Mouse (Mus musculus) left cerebral cortex, adult 9 months (tissue): ENCODE measurements around the gene Bak1.

Source experiments
- DNase-seq, 2 experiments: peaks; one replicate each; pipeline ENCODE4 v3.0.0; 2022; ENCODE audit warnings: low spot score in 2 of 2

Bak1 gene

DNA sequence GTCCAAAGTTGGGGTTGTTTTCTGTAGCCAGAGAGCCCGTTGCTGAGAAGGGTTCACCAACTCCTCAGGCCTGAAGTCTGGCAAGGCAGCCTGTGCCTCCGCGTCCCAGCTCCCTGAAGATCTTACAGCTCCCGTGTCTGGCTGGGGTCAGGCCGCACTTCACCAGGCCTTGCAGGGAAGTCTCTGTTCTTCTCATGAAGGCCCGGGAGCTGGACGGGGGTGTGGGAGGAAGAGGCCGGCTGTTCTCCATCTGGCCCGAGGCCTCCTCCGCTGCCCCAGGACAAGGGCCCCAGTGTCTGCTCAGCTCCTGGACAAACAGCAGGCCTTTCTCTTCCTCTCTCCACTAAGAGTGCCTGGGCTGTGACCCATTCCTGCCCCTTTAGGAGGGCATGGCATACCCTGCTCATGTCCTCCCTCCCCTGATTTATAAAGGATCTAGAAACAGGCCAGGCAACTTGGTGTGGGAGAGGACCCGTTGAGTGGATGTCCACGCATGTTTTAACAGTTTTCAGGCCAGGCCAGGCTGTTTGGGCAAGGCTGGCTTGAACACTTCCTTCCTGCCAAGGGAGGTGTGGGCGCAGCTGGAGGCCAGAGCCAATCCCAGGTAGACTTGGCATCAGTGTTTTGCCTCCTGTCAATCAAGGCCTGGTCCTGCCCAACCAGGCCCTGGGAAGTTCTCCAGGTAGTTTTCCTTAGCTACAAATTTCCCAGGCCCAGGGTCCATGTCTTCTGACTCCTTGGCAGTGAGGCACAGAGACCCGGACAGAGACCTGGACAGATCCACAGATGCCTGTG lies 19.8 kb upstream of the Bak1 start:
- no peak for DNase-seq

DNA sequence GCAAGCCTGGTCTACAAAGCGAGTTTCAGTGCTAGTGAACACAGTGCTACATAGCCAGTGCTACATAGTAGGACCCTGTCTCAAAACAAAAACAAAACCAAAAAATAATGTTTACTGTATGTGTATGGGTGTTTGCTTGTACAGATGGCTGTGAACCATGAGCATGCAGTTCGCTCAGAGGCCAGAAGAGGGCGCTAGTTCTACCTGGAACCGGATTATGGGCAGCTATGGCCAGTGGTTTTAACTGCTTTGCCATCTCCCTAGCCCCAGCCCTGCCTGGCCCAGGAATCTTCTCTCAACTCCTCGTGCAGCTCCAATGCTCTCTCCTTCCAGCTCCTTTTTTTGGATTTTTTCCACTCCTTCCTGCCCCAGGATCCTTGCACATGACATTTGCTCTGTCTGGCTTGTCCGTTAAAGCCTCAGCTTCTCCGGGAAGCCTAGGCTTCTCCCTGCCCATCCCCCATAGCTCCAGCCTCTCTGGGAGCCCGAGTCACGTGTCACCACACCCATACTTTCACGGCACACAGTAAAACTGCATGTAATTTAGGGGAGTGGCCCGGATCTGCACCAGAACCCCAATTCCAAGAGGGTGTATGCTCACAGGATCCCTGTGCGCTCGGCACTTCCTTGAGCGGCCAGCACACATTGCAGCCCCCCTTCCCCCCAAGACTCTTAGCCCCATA lies 19.1 kb upstream of the Bak1 start:
- DNase-seq: no peak

DNA sequence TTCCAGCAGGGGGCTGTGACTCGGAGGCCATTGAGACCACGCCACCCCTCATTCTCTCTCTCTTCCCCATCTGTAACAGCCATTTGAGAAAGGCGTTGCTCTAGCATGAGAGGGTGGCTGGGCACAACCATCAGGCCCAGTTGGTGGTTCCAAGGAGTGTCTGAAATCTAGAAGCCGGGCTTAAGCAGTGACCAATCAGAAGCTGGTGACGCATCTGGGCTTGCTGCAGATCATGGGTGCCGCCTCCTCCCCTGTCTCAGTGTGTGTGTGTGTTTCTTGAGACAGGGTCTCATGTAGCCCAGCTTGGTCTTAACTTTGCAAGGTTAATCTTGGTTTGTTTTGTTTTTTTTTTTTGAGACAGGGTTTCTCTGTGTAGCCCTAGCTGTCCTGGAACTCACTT lies 16.4 kb upstream of the Bak1 start:
- DNase-seq: no peak

DNA sequence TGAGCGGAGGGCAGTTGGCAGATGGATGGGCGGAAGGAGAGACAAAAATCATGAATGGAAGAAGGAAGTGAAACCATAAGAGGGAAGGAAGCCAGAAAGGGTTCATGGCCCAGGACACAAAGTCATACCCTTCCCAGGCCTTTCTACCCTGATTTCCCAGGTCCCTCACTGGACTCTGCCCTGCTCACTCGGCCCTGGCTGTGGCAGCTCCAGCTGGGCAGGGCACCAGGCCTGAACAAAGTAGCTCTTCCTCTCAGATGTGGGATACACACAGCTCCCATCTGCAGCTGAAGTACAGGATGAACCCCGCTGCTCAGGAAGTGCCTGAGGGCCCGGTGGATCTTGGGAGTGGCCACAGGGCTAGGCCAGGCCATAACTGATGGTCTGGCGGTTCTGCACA lies 14.0 kb upstream of the Bak1 start:
- no peak for DNase-seq

DNA sequence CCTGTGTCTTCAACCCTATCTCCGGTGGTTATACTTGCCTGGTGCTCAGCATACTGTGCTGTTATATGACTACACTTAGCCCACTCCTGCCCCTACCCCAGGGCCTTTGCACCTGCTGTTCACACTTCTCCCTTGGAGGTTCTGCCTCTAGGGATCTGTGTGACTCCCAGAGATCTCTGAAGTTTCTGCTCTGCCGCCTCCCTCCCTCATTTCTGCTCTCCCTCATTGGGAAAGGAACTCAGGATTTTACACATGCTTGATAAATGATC lies 12.9 kb upstream of the Bak1 start:
- DNase-seq: no peak

DNA sequence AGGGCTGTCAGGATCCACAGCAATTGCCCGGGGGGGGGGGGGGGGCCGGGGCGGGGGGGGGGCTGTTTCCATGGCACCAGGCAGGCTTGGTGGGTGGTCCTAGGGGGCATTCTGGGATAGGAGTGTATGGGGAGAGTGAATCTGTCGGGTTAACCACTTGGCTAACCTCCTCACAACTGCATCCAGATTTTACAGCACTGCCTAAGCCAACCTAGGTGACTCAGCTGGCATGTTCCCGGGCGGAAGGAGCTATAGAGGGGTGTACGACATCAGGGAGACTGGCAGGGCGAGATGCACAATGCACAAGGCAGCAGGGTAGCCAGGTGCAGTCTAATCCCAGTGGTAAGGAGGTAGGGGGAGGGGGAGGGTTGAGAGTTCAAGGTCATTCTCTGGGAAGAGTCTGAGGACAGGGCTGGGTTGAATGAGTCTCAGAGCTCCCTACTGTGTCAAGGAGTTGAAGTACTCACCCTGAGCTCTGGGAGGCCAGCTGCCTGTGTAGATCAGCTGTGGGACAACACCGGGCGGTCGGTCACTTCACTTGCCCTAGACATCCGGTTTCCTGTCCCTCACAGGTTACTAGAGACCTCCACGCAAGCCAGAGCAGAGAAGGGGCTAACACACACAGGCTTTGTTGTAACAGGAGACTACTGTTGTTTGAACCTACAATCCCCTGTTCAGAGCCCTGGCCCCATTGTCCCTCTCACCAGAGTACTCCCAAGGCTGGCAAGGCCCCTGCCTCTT lies 12.4 kb upstream of the Bak1 start:
- no peak for DNase-seq

DNA sequence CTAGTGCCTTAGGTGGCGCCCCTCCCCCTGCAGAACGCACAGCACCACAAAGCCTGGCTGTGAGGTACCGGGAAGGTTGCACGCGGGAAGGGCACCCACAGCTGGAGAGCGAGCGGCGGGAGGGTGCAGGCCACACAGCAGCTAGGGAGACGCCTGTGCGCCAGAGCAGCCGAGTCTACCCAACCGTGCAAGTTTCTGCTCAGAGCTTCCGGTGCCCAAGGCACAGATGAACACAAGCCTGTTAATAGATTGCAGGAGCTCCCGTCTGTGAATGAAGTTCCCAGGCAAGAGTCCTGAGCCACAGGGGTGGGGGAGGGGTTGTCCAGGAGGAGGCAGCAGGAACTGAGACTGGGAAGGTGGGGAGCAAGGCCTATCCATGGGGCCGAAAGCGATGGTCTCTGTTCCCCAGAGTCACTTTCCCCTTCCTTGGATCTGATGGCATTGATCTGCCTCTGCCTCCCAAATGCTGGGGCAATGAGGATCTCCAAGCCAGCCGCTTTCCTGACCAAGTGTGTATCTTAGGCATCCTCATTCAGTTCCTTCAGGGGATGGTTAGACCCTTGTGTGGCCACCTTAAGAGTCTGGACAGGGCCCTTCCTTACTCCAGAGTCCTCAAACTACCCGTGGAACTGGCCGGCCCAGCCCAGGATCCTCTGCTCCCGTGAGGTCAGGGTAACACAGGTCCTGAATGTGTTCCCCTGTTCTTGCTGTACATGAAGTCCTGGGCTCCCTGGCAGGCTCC lies 11.7 kb upstream of the Bak1 start:
- no peak for DNase-seq

DNA sequence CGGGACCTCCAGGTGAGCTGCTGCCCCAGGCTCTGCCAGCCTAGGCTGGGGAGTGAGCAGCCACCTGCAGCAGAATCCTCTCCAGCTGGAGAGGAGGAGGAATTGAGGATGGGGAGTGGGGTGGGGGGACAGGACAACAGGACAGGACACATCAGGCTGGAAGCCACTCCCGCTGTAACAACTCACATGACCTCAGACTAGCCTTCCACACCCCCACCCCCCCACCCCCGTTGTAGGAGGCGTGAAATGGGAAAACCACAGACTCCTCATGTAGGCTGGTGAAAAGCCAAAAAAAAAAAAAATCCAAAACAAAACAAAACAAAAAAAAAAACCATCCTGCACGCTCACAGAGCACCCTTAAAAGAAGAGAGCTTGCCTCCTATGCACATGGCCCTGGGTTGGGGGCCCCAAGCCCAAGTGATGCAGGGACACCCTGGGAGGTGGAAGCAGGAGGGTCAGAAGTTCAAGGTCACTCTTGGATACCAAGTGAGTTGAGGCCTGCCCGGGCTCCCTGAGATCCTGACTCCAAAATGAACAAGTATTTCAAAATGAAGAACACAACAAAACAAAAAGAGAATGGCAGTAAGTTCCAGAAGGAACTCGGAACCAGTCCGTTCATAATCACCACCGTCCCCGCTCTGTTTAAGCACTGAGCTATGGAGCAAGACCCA lies 10.8 kb upstream of the Bak1 start:
- DNase-seq: no peak

DNA sequence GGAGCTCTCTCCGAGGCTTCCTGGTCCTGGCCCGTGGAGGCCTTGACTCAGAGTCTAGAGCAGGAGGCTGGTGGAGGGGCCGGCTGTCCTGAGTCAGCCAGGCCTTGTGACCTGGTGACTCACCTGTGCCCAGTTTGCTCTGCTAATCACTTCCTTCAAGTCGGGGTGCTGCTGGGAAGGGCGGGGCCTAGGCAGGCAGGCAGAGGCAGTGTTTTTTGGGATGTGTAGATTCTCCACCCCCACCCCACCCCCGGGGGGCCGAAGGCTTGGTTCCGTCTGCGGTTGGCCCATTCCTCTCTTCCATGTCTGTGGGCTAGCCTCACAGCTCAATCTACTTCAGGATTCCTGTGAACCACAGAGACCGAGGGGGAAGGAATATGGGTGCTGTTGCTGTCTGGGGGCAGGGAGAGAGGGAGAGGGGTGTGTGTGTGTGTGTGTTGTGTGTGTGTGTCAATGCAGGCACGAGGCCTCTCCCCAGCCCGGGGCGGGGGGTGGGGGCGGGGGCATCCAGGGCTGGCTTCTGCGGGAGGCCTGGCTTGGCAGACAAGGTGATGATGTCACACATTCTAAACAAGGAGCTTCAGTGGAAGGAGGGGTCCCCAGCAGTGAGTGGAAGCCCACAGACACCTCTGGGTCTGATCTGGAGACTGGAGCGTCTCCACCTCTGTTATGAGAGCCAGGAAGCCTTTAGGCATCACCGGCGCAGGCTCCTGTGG lies 9.7 kb upstream of the Bak1 start:
- DNase-seq: no peak

DNA sequence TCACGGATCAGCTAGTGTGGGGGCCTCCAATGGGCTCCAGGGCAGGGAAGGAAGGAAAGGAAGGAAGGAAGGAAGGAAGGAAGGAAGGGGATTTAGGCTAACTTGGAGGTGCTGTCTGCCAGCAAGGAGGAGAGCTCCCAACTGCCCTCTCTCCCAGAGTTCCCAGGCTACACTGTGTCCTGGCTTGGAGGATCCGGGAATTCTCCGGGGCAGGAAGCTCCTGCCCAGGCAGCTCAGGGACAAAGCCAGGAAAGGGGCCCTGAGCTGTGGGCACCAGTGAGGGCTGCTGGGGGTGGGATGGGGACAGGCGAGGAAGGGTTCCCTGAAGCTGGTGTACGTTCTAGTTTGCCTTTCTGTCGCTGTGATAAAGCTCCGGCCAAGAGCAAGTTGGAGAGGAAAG lies 7.7 kb upstream of the Bak1 start:
- DNase-seq: no peak

DNA sequence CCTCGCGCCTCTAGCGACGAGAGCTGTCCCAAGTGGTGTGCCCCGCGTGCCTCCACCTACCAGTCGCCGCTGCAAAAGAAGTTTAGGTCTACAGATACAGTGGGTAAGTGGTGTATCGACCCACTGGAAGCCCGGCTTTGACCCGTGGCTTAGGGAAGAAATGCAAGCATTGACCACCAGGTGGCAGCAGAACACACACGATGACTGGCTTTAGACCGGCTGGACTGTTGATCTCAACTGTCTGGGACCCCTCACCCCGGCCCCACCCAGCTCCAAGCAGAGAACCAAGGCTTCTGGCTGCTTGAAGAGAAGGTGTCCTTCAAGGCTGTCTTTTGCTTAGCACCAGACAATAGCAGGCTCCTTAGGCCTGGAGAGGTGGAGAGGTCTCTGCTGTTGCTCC lies 4.1 kb upstream of the Bak1 start:
- DNase-seq: peak in 1 of 2 experiments; percentile 80

DNA sequence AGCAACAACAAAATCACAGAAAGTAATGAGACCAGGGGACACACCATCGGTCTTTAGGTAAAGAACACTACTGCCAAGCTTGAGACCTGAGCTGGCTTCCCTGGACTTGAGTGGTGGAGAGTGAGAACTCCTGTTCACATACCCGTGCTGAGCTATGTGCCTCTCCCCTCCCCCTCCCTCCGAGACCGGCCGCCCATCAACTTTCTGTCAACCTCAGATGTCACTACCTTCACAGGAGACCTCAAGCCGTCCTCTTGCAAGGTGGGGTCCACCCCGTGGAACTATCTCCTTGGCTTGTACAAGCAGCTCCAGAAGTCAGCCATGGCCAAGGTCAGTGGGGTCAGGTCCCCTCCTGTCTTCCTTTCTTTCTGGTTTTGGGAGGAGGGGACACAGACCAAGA lies 3.5 kb upstream of the Bak1 start:
- no peak for DNase-seq

DNA sequence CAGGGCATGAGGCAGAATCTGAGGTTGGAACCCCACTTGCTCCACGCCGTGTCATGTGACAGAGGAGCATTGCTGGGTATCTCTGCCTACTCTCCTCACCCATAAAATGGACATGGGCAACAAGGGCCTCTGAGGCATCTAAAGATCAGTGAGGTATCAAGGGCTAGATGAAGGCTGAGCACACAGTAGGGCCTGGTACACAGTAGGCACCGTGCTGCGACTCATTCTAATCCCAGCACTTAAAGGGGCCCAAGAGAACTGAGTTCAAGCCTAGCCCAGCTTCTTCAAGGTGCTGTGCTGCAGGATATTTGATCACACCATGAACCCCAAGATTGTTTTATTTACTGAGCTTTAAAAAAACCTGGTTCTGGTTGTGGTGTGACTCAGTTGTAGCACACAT lies 2.1 kb upstream of the Bak1 start:
- DNase-seq: no peak

DNA sequence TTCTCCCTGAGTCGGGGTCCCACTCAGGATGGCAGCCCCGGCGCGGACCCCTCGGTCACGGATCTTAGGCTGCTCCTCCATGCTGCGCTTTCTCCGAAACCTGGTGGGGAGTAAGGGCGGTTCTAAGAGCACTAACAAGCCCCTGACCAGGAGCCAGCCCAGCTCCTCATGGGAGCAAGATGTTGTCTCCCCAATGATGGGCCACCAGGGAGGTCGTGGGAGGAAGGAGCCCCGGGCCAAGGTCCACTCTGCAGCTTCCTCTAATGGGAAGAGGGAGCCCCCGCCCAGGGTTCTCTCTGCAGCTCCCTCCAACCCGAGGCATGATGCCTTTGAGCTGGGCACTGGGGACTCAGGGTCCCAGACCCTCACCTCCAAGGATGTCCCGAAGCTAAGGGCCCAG lies 622 bp upstream of the Bak1 start:
- no peak for DNase-seq

DNA sequence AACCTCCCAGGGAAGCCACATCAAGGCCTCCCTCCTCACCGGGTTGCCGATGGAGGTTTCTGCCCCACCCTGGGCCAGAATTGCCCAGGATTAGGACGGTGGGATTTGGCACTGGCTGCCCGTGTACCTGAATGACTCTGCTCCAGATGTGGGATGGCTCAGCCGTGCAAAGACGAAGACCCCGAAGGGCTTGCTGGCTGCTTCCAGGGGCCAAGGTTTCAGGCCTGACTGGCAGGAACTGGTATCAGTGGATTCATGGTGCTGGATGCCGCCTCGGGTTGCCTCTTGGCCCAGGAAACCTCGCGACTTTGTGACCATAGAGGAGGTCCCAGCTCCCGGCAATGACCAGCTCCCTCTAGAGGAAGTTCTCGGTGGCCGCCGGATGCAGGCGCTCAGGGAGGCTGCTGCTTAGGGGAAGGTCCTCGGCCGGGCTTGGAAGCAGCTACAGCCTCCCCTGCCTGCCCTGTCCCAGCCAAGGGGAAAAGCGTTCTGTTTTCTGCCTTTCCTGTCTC lies 469 bp downstream of the Bak1 start:
- peak; percentile 65 to 93 for DNase-seq

DNA sequence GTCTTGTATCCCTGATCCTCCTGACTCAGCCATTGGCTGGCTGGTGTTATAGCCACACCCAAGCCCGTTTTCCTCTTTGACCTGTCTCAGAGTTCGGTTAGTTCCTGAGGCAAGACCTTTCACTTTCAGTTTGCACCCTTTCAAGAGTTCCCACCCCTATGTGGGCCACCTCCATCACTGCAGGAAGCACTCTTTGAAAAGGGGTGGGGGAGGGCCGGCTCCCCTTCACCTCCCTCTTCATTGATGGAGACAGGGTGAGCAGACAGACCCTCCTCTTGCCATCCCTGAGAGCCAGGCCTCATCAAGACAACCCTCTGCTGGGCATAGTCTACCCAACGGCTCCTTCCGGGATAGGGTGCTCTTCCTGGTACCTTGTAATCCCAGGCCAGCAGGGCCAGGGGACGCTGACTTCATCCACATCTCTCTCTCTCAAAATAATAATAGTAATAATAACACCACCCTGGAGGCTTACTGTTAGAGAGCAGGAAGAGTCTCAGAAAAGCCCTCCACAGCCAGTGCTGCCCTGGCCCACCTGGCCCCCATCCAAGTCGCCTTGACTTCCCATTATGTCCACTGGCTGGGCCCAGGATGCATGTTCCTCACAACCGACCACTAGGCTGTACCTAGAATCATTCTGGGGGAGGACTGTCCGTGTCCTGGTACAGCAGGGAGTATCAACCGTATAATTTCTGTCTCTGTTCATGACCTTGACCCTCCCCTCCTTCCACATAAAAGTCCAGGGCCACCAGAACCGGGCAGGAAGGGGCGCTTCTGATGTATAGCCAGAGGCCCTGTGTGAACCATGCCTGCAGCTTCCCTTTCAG lies 1.1 kb downstream of the Bak1 start:
- no peak for DNase-seq

DNA sequence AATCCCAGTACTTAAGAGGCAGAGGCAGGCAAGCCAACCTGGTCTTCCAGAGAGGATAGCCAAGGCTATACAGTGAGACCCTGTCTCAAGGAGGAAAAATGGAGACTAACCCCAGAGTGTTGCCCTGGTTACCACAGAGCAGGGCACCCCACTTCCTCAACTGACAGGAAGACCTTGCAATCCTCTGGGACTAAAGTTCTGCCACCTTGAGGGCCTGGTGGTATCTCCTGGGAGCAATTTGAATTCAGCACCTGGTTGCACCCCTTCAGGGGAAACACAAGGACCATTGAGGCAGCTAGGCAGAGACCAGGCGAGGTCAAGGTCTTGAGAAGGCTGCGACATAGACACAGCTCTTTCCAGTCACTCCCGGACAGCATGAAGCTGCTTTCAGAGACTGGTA lies 2.9 kb downstream of the Bak1 start:
- DNase-seq: no peak

DNA sequence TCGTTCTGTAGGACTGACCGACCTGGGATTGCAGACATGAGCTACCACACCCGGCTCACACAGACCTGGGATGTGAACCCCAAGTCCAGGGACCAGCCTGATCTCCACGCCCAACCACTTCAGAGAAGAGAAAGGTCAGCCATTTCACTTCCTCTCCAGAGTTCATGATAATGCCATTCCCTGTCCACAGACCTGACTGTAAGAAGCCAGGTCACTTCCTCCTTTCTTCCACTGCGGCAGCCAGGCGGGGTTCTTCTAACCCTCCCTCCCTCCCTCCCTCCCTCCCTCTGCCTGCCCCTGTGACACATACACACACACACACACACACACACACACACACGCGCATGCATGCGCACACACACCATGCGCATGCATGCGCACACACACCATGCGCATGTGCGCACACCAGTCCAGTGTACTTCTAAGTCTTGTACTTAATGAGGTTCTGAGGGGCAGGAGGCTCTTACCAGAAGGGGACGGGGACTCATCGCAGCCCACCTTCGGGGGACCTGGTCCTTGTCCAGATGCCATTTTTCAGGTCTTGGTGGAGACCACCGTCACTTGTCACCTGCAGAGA lies 3.4 kb downstream of the Bak1 start:
- no peak for DNase-seq

DNA sequence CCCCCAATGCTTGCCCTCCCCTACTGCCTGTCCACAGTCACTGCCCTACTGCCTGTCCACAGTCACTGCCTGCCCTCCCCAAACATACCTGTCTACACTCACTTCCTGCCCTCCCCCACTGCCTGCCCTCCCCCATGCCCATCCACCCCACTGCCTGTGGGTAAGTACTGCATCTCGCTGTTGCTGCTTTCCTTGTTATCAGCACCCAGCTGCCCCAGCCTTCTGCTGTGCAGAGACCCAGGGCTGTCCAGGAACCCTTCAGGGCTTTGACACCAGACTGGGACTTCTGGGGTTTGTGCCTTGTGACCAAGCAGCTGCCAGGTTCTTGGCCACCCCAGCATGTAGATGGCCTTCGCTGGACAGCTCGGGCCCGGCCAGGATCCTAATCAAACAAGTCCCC lies 5.5 kb downstream of the Bak1 start:
- no peak for DNase-seq

DNA sequence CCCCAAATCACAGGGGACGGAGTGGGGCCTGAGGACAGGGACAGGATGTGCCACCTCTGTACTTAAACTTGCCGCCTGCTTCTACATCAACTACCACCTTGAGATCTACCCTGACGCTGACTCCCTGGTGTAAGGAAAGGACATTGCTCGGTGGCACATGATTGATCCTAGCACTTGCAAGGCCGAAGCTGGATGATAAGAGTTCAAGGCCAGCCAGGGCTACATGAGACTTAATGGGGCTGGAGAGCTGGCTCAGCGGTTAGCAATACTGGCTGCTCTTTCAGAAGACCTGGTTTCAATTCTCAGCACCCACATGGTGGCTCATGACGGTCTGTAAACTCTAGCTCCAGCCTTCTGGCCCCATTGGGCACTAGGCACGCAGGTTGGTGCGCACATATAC lies 7.1 kb downstream of the Bak1 start:
- DNase-seq: no peak
